Mouse (Mus musculus): ENCODE measurements around the gene Angel1. TPM values are rescaled to one million over a fixed set of nuclear protein-coding genes. Genes with fewer than 3 reads are reported as not detected.

Angel1 gene
- polyA plus RNA-seq, 1 experiment from 2014 or later, result 10.6 TPM

Other genes starting within 250 kb of the Angel1 start
- gene Vash1, start 47.8 kb downstream of the Angel1 start, polyA plus RNA-seq (2015; fragmentation: Nextera tagmentation; extraction: Ambion mirVana), result 37.8 and 41.7 TPM in 2 replicates
- gene Lrrc74a, start 7.9 kb upstream of the Angel1 start, polyA plus RNA-seq (2015; fragmentation: Nextera tagmentation; extraction: Ambion mirVana), result not detected in 2 replicates
- gene Irf2bpl, start 158.3 kb upstream of the Angel1 start, polyA plus RNA-seq (2015; fragmentation: Nextera tagmentation; extraction: Ambion mirVana), result 67.0 and 74.0 TPM in 2 replicates
- 61.5 and 62.7 TPM in 2 replicates for gene Cipc, start 220.6 kb upstream of the Angel1 start, polyA plus RNA-seq (2015; fragmentation: Nextera tagmentation; extraction: Ambion mirVana)